Mouse (Mus musculus): ENCODE measurements around the gene Inhba. TPM values are rescaled to one million over a fixed set of nuclear protein-coding genes. Genes with fewer than 3 reads are reported as not detected.

Inhba gene
- total RNA-seq (2015), result 6.1 and 9.2 TPM in 2 replicates
- total RNA-seq (2017), result 2.6 and 5.4 TPM in 2 replicates

- ATAC-seq (ENCODE audit: poor library complexity, severe bottlenecking), result peak; percentile 70
Measured at GRCm38 (mm10) chr13:16011372-16012242, at the start of gene Inhba. Gene Inhba, plus strand, starts transcription at chr13:16011851.

- ATAC-seq (ENCODE audit: poor library complexity, severe bottlenecking), result peak; percentile 96
Measured at GRCm38 (mm10) chr13:15976584-15976983, 35.1 kb upstream of the Inhba start.

DNA sequence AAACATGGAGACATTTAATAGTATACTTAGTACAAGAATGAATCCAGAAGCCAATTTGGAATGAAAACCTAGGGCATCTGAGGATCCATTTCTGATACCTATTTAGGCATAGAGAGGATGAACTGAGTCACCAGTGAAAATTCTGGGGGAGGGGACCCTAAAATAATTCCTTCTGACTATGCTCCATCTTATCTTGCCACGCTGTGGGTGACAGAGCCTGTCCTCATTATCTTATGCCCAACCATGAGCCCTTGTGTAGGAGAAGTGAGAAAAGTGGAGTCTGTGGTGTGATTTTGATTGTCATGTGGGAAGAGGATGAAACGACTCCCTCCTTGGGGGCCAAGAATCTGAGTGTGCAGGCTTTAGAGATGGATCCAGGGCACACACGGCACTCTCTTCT, 32.1 kb upstream of the Inhba start:
- ATAC-seq (ENCODE audit: poor library complexity, severe bottlenecking), result 0 out of 2 replicates have a peak, but pooled peaks have one; percentile 11

DNA sequence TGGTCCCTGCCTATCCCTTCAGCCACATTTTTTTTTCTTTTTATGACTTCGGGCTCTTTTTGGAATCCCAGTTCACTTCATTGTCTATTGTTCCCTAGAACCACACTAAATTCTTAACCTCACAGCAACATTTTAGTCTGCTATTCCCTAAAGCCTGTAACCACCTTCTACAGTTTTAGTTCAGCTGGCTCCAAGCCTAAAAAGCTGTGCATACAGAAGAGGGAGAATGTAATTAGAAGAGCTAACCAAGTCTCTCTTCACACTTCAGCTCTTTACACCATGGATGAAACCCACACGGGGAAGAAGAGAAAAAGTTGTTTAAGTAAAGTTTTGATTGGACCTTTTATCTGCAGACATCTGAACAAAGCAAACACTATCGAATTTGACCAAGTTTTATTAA, 29.6 kb upstream of the Inhba start:
- ATAC-seq (ENCODE audit: poor library complexity, severe bottlenecking), result no peak

DNA sequence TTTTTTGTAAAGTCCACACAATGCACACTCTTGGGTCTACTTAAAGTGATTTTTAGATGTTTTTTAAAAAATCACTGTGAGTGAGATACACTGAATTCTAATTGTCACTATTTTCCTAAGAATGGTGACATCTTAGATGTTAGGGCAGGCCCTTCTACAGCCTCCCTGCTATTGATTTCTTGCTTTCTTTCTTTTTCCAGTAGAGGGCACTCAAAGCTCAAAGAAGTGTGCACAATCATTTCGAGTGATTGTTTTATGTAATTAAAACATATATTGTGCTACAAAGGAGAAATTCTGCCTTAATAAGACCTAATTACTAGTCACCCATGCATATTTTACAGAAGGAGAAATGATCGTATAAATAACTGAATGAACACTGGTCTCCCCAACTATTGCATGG, 25.9 kb upstream of the Inhba start:
- peak; percentile 67 for ATAC-seq (ENCODE audit: poor library complexity, severe bottlenecking)

DNA sequence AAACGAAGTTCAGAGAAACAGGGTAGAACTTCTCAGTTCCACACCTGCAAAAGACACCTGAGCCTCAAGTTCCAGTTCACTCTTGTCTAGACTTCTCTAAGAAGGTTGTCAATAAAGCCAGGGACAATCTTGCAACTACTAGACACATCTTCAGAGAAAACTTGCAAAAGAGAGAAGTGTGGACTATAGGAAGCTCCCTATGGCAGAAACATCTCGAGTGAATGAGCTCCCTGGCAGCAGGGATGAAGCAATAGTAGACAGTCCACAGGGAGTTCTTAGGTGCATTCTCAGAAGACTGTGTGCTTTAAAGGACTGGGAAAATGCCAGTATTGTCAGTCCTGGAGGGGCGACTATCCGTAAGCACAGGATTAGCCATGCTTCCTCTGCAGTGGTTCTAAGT, 25.5 kb upstream of the Inhba start:
- ATAC-seq (ENCODE audit: poor library complexity, severe bottlenecking), result 0 out of 2 replicates have a peak, but pooled peaks have one; percentile 20

- ATAC-seq (ENCODE audit: poor library complexity, severe bottlenecking), result no peak
Measured at GRCm38 (mm10) chr13:15995314-15995713, 16.3 kb upstream of the Inhba start.

GRCm38 (mm10) chr13:16005517-16005916, 6.1 kb upstream of the Inhba start:
- peak; percentile 88 for ATAC-seq (ENCODE audit: poor library complexity, severe bottlenecking)

GRCm38 (mm10) chr13:16007748-16008147, 3.9 kb upstream of the Inhba start:
- ATAC-seq (ENCODE audit: poor library complexity, severe bottlenecking), result no peak

GRCm38 (mm10) chr13:16008348-16008747, 3.3 kb upstream of the Inhba start:
- ATAC-seq (ENCODE audit: poor library complexity, severe bottlenecking), result no peak

- ATAC-seq (ENCODE audit: poor library complexity, severe bottlenecking), result no peak
Measured at GRCm38 (mm10) chr13:16009766-16010465, 1.7 kb upstream of the Inhba start.

- no peak for ATAC-seq (ENCODE audit: poor library complexity, severe bottlenecking)
Measured at GRCm38 (mm10) chr13:16010586-16010985, 1.1 kb upstream of the Inhba start.

DNA sequence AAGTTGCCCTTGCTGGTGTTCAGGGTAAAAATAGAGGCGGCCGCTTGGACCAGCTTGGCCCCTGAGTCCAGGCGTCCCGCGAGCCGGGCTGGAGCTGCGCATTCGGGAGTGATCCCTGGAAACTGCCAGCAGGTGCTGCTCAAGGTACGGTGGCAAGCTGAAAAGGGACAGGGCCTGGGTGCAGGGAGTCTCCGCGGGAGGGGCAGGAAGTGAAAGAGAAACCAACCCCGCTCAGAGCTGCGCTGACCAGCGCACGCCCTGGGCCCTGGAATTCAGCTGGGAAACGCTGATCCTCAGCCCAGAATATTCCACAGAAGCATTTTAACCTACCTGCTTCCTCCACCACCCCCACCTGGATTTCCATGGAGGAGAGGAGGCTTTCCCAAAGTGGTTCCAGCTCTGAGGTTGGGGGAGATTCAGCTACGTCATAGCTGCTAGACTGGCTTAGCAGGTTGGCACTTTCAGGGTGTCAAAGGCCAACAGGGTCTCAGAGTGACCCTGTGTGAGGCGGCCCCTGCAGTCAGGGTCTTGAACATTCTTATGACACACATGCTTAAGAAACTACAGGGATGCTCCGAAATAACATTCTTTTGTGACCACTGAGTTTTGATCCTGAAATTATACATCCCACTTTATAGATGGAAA, 714 bp downstream of the Inhba start:
- ATAC-seq (ENCODE audit: poor library complexity, severe bottlenecking), result peak; percentile 95

- ATAC-seq (ENCODE audit: poor library complexity, severe bottlenecking), result no peak
Measured at GRCm38 (mm10) chr13:16014166-16014565, 2.5 kb downstream of the Inhba start.

DNA sequence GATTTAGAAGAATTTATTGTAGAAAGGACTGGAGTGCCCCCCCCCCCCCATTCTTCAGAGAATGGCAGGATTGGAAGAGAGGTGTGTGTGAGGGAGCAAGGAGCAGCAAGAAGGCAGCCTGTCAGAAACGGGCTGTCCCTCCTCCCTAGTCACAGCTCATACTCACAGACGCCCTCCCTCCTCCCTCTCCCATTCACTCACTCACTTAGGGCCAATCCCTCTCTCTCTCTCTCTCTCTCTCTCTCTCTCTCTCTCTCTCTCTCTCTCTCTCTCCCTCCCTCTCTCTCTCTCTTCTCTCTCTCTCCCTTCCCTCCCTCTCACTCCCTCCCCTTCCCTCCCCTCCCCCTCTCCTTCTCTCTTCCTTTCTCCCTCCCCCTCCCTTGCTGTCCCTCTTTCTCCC, 4.9 kb downstream of the Inhba start:
- ATAC-seq (ENCODE audit: poor library complexity, severe bottlenecking), result no peak

DNA sequence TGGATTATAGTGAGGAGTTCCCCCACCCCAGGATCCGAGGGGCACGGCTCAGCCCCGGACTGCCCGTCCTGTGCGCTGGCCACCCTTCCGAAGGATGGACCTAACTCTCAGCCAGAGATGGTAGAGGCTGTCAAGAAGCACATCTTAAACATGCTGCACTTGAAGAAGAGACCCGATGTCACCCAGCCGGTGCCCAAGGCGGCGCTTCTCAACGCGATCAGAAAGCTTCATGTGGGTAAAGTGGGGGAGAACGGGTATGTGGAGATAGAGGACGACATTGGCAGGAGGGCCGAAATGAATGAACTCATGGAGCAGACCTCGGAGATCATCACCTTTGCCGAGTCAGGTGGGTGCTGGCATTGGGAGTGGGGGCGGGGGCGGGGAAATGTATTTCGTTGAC, 5.7 kb downstream of the Inhba start:
- ATAC-seq (ENCODE audit: poor library complexity, severe bottlenecking), result peak; percentile 15

DNA sequence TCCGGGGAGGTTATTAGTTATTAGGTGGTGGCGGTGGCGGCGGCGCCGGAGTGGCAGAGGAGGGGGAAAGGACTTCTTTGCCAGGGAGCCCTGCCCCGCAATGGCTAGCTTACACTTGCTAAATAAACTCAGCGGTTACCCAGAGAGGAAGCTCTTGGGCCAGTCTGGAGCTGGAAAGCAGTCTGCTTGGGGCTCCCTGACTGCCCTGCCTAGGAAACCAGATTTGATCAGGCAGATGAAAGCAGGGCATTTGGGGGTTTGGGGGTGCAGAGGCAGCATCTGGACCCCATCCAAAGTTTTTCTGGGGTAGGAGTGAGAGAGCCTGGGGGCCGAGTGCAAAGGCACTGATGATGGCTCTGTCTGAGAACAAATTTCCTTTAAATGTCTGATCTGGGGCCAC, 6.1 kb downstream of the Inhba start:
- peak; percentile 63 for ATAC-seq (ENCODE audit: poor library complexity, severe bottlenecking)

GRCm38 (mm10) chr13:16018807-16019510, 7.3 kb downstream of the Inhba start:
- ATAC-seq (ENCODE audit: poor library complexity, severe bottlenecking), result peak; percentile 52

GRCm38 (mm10) chr13:16020659-16021058, 9.0 kb downstream of the Inhba start:
- 0 out of 2 replicates have a peak, but pooled peaks have one; percentile 24 for ATAC-seq (ENCODE audit: poor library complexity, severe bottlenecking)

DNA sequence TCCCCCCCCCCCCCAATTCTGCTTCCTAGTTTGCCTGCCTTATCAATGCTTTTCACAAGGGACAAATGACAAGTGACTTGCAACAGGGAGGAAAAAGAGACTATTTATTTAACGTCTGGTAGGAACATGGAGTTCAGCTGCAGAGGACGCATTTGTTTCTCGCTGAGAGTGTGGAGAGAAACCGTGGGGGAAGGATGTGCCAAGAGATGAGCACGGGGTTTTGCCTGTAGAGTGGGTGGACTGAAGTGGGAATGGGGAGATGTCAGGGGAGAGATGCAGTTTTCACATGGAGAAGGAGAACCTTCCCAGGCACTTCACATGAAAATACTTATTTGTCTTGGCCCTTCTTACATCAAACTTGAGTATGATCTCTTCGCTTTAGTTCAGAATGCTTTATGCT, 9.5 kb downstream of the Inhba start:
- ATAC-seq (ENCODE audit: poor library complexity, severe bottlenecking), result no peak

DNA sequence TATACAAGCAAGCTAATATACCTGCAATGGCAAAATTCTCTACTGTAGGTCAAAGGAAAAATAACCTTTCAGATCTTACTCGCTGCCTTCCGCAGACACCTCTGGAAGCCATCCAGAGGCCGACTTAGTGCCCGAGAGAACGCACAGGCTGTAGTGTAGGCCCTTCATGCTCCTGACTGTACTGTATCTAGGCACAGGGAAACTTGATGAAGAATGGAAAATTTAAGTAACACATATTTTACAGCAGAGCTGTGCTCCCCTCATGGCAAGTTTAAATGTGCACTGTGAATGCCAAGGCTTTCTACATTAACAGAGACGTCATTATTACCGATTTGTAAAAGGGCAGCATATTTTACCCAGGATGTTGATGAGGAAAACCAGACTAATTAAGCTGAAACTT, 10.2 kb downstream of the Inhba start:
- ATAC-seq (ENCODE audit: poor library complexity, severe bottlenecking), result no peak
